Mouse (Mus musculus): ENCODE measurements around the gene Tsc22d1.
A peak's percentile ranks its signal among the peaks of the same experiment; 100 is the strongest.

- TF ChIP-seq CTCF (IDR thresholded peaks at IDR 0.05; ENCODE audit: low read depth, low read length), result no peak
- no peak for TF ChIP-seq GATA2 (IDR thresholded peaks at IDR 0.05; ENCODE audit: borderline replicate concordance, low read depth, low read length)
- TF ChIP-seq GATA1 (IDR thresholded peaks at IDR 0.05; ENCODE audit: borderline replicate concordance, low read length), result no peak
- TF ChIP-seq POLR2AphosphoS5 (IDR thresholded peaks at IDR 0.05; ENCODE audit: insufficient replicate concordance, low read depth, low read length), result no peak
- peak; percentile 22; the same call in 1 of the 2 replicates for TF ChIP-seq TAL1 (conservative IDR thresholded peaks at IDR 0.05; ENCODE audit: low read depth, low read length)
Observed at GRCm38 (mm10) chr14:76532257-76533169, 117.8 kb downstream of the Tsc22d1 start.

Data from G1E (cell line).